Mouse (Mus musculus) layer of hippocampus, postnatal 36 days (tissue): ENCODE data around the gene Elovl6. TPM values are rescaled to one million over a fixed set of nuclear protein-coding genes. Genes with fewer than 3 reads are reported as not detected.

Experiments used
- DNase-seq, 2 experiments: peaks; one replicate each; pipeline ENCODE4 v3.0.0; 2022
- total RNA-seq, 2 experiments: library from RNA; stranded (reverse); gene quantifications; 2 replicates each; pipeline ENCODE4 v1.2.3; 2021

The Elovl6 gene
- total RNA-seq, 2 experiments from 2014 or later, result 37.4 to 38.2 TPM

GRCm38 (mm10) chr3:129543376-129543775, 11.2 kb downstream of the Elovl6 start:
- DNase-seq, result no peak

- no peak for DNase-seq
Observed at GRCm38 (mm10) chr3:129544217-129544616, 12.1 kb downstream of the Elovl6 start.

GRCm38 (mm10) chr3:129545228-129545627, 13.1 kb downstream of the Elovl6 start:
- DNase-seq, result no peak

- no peak for DNase-seq
Observed at GRCm38 (mm10) chr3:129545801-129546200, 13.6 kb downstream of the Elovl6 start.

- DNase-seq, result no peak
Observed at GRCm38 (mm10) chr3:129547837-129548435, 15.8 kb downstream of the Elovl6 start.

- no peak for DNase-seq
Observed at GRCm38 (mm10) chr3:129548760-129549159, 16.6 kb downstream of the Elovl6 start.

GRCm38 (mm10) chr3:129549546-129549945, 17.4 kb downstream of the Elovl6 start:
- no peak for DNase-seq

- no peak for DNase-seq
Observed at GRCm38 (mm10) chr3:129551581-129552290, 19.6 kb downstream of the Elovl6 start.

GRCm38 (mm10) chr3:129552370-129552769, 20.2 kb downstream of the Elovl6 start:
- DNase-seq, result no peak

- no peak for DNase-seq
Observed at GRCm38 (mm10) chr3:129553173-129553572, 21.0 kb downstream of the Elovl6 start.

GRCm38 (mm10) chr3:129553661-129554060, 21.5 kb downstream of the Elovl6 start:
- no peak for DNase-seq

- DNase-seq, result no peak
Observed at GRCm38 (mm10) chr3:129554436-129554835, 22.3 kb downstream of the Elovl6 start.

- no peak for DNase-seq
Observed at GRCm38 (mm10) chr3:129557048-129557447, 24.9 kb downstream of the Elovl6 start.

- no peak for DNase-seq
Observed at GRCm38 (mm10) chr3:129557566-129557965, 25.4 kb downstream of the Elovl6 start.

- no peak for DNase-seq
Observed at GRCm38 (mm10) chr3:129558016-129558955, 26.1 kb downstream of the Elovl6 start.

- no peak for DNase-seq
Observed at GRCm38 (mm10) chr3:129560068-129560467, 27.9 kb downstream of the Elovl6 start.

- peak in 1 of 2 experiments; percentile 27 for DNase-seq
Observed at GRCm38 (mm10) chr3:129561011-129561410, 28.9 kb downstream of the Elovl6 start.

GRCm38 (mm10) chr3:129561853-129562252, 29.7 kb downstream of the Elovl6 start:
- DNase-seq, result no peak

GRCm38 (mm10) chr3:129562411-129562810, 30.3 kb downstream of the Elovl6 start:
- no peak for DNase-seq

- DNase-seq, result no peak
Observed at GRCm38 (mm10) chr3:129563807-129564206, 31.7 kb downstream of the Elovl6 start.

- DNase-seq, result no peak
Observed at GRCm38 (mm10) chr3:129564852-129565251, 32.7 kb downstream of the Elovl6 start.

GRCm38 (mm10) chr3:129565458-129565857, 33.3 kb downstream of the Elovl6 start:
- no peak for DNase-seq

GRCm38 (mm10) chr3:129566013-129566412, 33.9 kb downstream of the Elovl6 start:
- no peak for DNase-seq
